ENCODE assay signal across 25 mouse cellular contexts in genomic region chr2:29606460-29606859, GRCm38 (mm10).
"Had no signal": no experiment of that assay in that cellular context is flagged by ENCODE, and none has a peak within 500 bp of the region (broad histone marks: within the 10 kb centered on the region; RNA-seq: fewer than 3 reads in every experiment).

No protein-coding gene starts in this region.

- ATAC-seq: hindbrain, embryonic 16.5 days; inflammation-experienced regulatory T-cells, adult 6 months; intestine, embryonic 15.5 days; intestine, postnatal 0 days had no signal

- H3K27me3 ChIP-seq: intestine, embryonic 15.5 days; limb, embryonic 12.5 days; liver, embryonic 15.5 days had no signal

- H3K36me3 ChIP-seq: hindbrain, embryonic 10.5 days; hindbrain, embryonic 12.5 days; intestine, embryonic 15.5 days; limb, embryonic 10.5 days; limb, embryonic 12.5 days; liver, embryonic 13.5 days; liver, embryonic 15.5 days had no signal

- H3K9me3 ChIP-seq: hindbrain, embryonic 10.5 days; hindbrain, embryonic 12.5 days; intestine, embryonic 15.5 days; limb, embryonic 10.5 days; limb, embryonic 12.5 days; liver, embryonic 13.5 days; liver, embryonic 15.5 days had no signal

- H3K9ac ChIP-seq: hindbrain, embryonic 12.5 days; hindbrain, embryonic 14.5 days; intestine, embryonic 15.5 days; limb, embryonic 12.5 days; liver, embryonic 13.5 days; liver, embryonic 15.5 days had no signal

- H3K4me3 ChIP-seq: gastrocnemius, adult 2 months; hindbrain, embryonic 10.5 days; hindbrain, embryonic 12.5 days; intestine, embryonic 15.5 days; layer of hippocampus, adult 2 months; left cerebral cortex, adult 2 months; limb, embryonic 10.5 days; limb, embryonic 12.5 days; liver, embryonic 13.5 days; liver, embryonic 15.5 days had no signal

- H3K4me1 ChIP-seq: hindbrain, embryonic 12.5 days; liver, embryonic 13.5 days; liver, embryonic 15.5 days had no signal

- H3K4me2 ChIP-seq: hindbrain, embryonic 12.5 days; hindbrain, embryonic 14.5 days; intestine, embryonic 15.5 days; limb, embryonic 12.5 days; liver, embryonic 11.5 days; liver, embryonic 13.5 days; liver, embryonic 15.5 days had no signal

- H3K27ac ChIP-seq: gastrocnemius, adult 2 months; hindbrain, embryonic 10.5 days; hindbrain, embryonic 12.5 days; hindbrain, embryonic 14.5 days; intestine, embryonic 15.5 days; layer of hippocampus, adult 2 months; left cerebral cortex, adult 2 months; limb, embryonic 10.5 days; limb, embryonic 12.5 days; liver, embryonic 13.5 days; liver, embryonic 15.5 days had no signal

- DNase-seq: gastrocnemius, adult 2 months; gastrocnemius, postnatal 14 days; gastrocnemius, postnatal 36 days; heart, adult 18-20 months; heart, postnatal 10 days; kidney, adult 18-20 months; kidney, adult 8-10 months; kidney, postnatal 10 days; kidney, postnatal 25 days; kidney, postnatal 4 days; liver; liver, embryonic 13.5 days had no signal
